Mouse (Mus musculus): ENCODE data around the gene Capza2.

- no peak for TF ChIP-seq CTCF (IDR thresholded peaks at IDR 0.05; ENCODE audit: control insufficient read depth, insufficient read depth, low read length)
- TF ChIP-seq POLR2A (IDR thresholded peaks at IDR 0.05; ENCODE audit: borderline replicate concordance, control insufficient read depth, low read depth, low read length): no peak
These were observed 15.2 kb upstream of the Capza2 start for GRCm38 (mm10) chr6:17620823-17621222.
